Mouse (Mus musculus): ENCODE measurements around the gene Eml1. TPM values are rescaled to one million over a fixed set of nuclear protein-coding genes. Genes with fewer than 3 reads are reported as not detected.

The Eml1 gene
- polyA plus RNA-seq, 1 experiment from 2014 or later, result 56.5 TPM

- Histone ChIP-seq H3K27ac (ENCODE audit: low read depth, low read length) (peak overlapping the region; percentile 67; the same call in 1 of the 2 replicates), H3K4me3 (ENCODE audit: low read length) (no peak overlapping the region), H3K4me1 (ENCODE audit: control insufficient read depth, insufficient read depth, low read length) (peaks cover 10% of the 10 kb centered on the region; the same call in 1 of the 2 replicates), H3K27me3 (ENCODE audit: control insufficient read depth, insufficient read depth, low read length) (no peaks in the 10 kb centered on the region), H3K36me3 (ENCODE audit: control insufficient read depth, insufficient read depth, low read length) (no peaks in the 10 kb centered on the region), H3K9ac (ENCODE audit: low read depth, low read length) (no peak overlapping the region), H3K4me2 (replicated peaks; ENCODE audit: low read depth, low read length) (no peak overlapping the region; the same call in 1 of the 2 replicates), H3K9me3 (ENCODE audit: control insufficient read depth, low read length) (no peaks in the 10 kb centered on the region)
- WGBS, result 5% methylated on average over 10 of the region's 10 CpGs
- peak; percentile 88 for ATAC-seq (ENCODE audit: low FRiP score, low TSS enrichment)
Observed at GRCm38 (mm10) chr12:108443271-108443670, 72.5 kb downstream of the Eml1 start.

GRCm38 (mm10) chr12:108443708-108444107, 73.0 kb downstream of the Eml1 start:
- WGBS, result 42% methylated on average over 5 of the region's 5 CpGs
- Histone ChIP-seq H3K4me1 (ENCODE audit: control insufficient read depth, insufficient read depth, low read length) (peaks cover 10% of the 10 kb centered on the region; the same call in 1 of the 2 replicates), H3K4me2 (replicated peaks; ENCODE audit: low read depth, low read length) (no peak overlapping the region; the same call in 1 of the 2 replicates), H3K4me3 (ENCODE audit: low read length) (no peak overlapping the region), H3K9me3 (ENCODE audit: control insufficient read depth, low read length) (no peaks in the 10 kb centered on the region), H3K27me3 (ENCODE audit: control insufficient read depth, insufficient read depth, low read length) (no peaks in the 10 kb centered on the region), H3K9ac (ENCODE audit: low read depth, low read length) (no peak overlapping the region), H3K36me3 (ENCODE audit: control insufficient read depth, insufficient read depth, low read length) (no peaks in the 10 kb centered on the region), H3K27ac (ENCODE audit: low read depth, low read length) (no peak overlapping the region; the same call in 1 of the 2 replicates)
- ATAC-seq (ENCODE audit: low FRiP score, low TSS enrichment), result no peak

- WGBS, result 72% methylated on average over 11 of the region's 11 CpGs
- peak overlapping the region; percentile 60; the same call in 1 of the 2 replicates for H3K27ac ChIP-seq (ENCODE audit: low read depth, low read length)
- no peak; the same call in 1 of the 2 replicates for ATAC-seq (ENCODE audit: low FRiP score, low TSS enrichment)
Observed at GRCm38 (mm10) chr12:108444166-108445115, 73.7 kb downstream of the Eml1 start.

GRCm38 (mm10) chr12:108446721-108447120, 76.0 kb downstream of the Eml1 start:
- H3K36me3 ChIP-seq (ENCODE audit: control insufficient read depth, insufficient read depth, low read length), result no peaks in the 10 kb centered on the region
- H3K4me2 ChIP-seq (replicated peaks; ENCODE audit: low read depth, low read length), result no peak overlapping the region
- peaks cover 19% of the 10 kb centered on the region for H3K4me1 ChIP-seq (ENCODE audit: control insufficient read depth, insufficient read depth, low read length)
- WGBS, result 95% methylated on average over 2 of the region's 2 CpGs
- no peak overlapping the region for H3K27ac ChIP-seq (ENCODE audit: low read depth, low read length)
- no peak overlapping the region for H3K4me3 ChIP-seq (ENCODE audit: low read length)
- H3K27me3 ChIP-seq (ENCODE audit: control insufficient read depth, insufficient read depth, low read length), result no peaks in the 10 kb centered on the region
- no peaks in the 10 kb centered on the region for H3K9me3 ChIP-seq (ENCODE audit: control insufficient read depth, low read length)
- no peak for ATAC-seq (ENCODE audit: low FRiP score, low TSS enrichment)
- H3K9ac ChIP-seq (ENCODE audit: low read depth, low read length), result no peak overlapping the region

More at GRCm38 (mm10) chr12:108444166-108445115, 73.7 kb downstream of the Eml1 start:
- no peaks in the 10 kb centered on the region for H3K36me3 ChIP-seq (ENCODE audit: control insufficient read depth, insufficient read depth, low read length)
- H3K4me3 ChIP-seq (ENCODE audit: low read length), result no peak overlapping the region
- H3K9ac ChIP-seq (ENCODE audit: low read depth, low read length), result no peak overlapping the region
- H3K4me1 ChIP-seq (ENCODE audit: control insufficient read depth, insufficient read depth, low read length), result peaks cover 10% of the 10 kb centered on the region; the same call in 1 of the 2 replicates
- H3K9me3 ChIP-seq (ENCODE audit: control insufficient read depth, low read length), result no peaks in the 10 kb centered on the region
- no peak overlapping the region for H3K4me2 ChIP-seq (replicated peaks; ENCODE audit: low read depth, low read length)
- no peaks in the 10 kb centered on the region for H3K27me3 ChIP-seq (ENCODE audit: control insufficient read depth, insufficient read depth, low read length)

- H3K27ac ChIP-seq (ENCODE audit: low read depth, low read length), result no peak overlapping the region
- H3K27me3 ChIP-seq (ENCODE audit: control insufficient read depth, insufficient read depth, low read length), result no peaks in the 10 kb centered on the region
- no peaks in the 10 kb centered on the region for H3K36me3 ChIP-seq (ENCODE audit: control insufficient read depth, insufficient read depth, low read length)
- peaks cover 18% of the 10 kb centered on the region for H3K4me1 ChIP-seq (ENCODE audit: control insufficient read depth, insufficient read depth, low read length)
- ATAC-seq (ENCODE audit: low FRiP score, low TSS enrichment), result no peak
- 80% methylated on average over 7 of the region's 7 CpGs for WGBS
- H3K4me2 ChIP-seq (replicated peaks; ENCODE audit: low read depth, low read length), result no peak overlapping the region
- no peak overlapping the region for H3K9ac ChIP-seq (ENCODE audit: low read depth, low read length)
- H3K9me3 ChIP-seq (ENCODE audit: control insufficient read depth, low read length), result no peaks in the 10 kb centered on the region
- H3K4me3 ChIP-seq (ENCODE audit: low read length), result no peak overlapping the region
Observed at GRCm38 (mm10) chr12:108448396-108448795, 77.6 kb downstream of the Eml1 start.

GRCm38 (mm10) chr12:108449935-108450334, 79.2 kb downstream of the Eml1 start:
- WGBS, result 77% methylated on average over 11 of the region's 11 CpGs
- H3K27me3 ChIP-seq (ENCODE audit: control insufficient read depth, insufficient read depth, low read length), result no peaks in the 10 kb centered on the region
- peaks cover 8% of the 10 kb centered on the region for H3K4me1 ChIP-seq (ENCODE audit: control insufficient read depth, insufficient read depth, low read length)
- no peaks in the 10 kb centered on the region for H3K36me3 ChIP-seq (ENCODE audit: control insufficient read depth, insufficient read depth, low read length)
- no peaks in the 10 kb centered on the region for H3K9me3 ChIP-seq (ENCODE audit: control insufficient read depth, low read length)
- H3K4me3 ChIP-seq (ENCODE audit: low read length), result no peak overlapping the region
- H3K9ac ChIP-seq (ENCODE audit: low read depth, low read length), result no peak overlapping the region
- no peak for ATAC-seq (ENCODE audit: low FRiP score, low TSS enrichment)
- no peak overlapping the region for H3K4me2 ChIP-seq (replicated peaks; ENCODE audit: low read depth, low read length)
- no peak overlapping the region for H3K27ac ChIP-seq (ENCODE audit: low read depth, low read length)

- no peaks in the 10 kb centered on the region for H3K9me3 ChIP-seq (ENCODE audit: control insufficient read depth, low read length)
- ATAC-seq (ENCODE audit: low FRiP score, low TSS enrichment), result no peak
- H3K4me1 ChIP-seq (ENCODE audit: control insufficient read depth, insufficient read depth, low read length), result peaks cover 8% of the 10 kb centered on the region
- H3K4me3 ChIP-seq (ENCODE audit: low read length), result no peak overlapping the region
- H3K4me2 ChIP-seq (replicated peaks; ENCODE audit: low read depth, low read length), result no peak overlapping the region
- no peak overlapping the region for H3K27ac ChIP-seq (ENCODE audit: low read depth, low read length)
- 72% methylated on average over 5 of the region's 5 CpGs for WGBS
- H3K27me3 ChIP-seq (ENCODE audit: control insufficient read depth, insufficient read depth, low read length), result no peaks in the 10 kb centered on the region
- no peaks in the 10 kb centered on the region for H3K36me3 ChIP-seq (ENCODE audit: control insufficient read depth, insufficient read depth, low read length)
- H3K9ac ChIP-seq (ENCODE audit: low read depth, low read length), result no peak overlapping the region
Observed at GRCm38 (mm10) chr12:108450546-108450945, 79.8 kb downstream of the Eml1 start.

GRCm38 (mm10) chr12:108452151-108452874, 81.6 kb downstream of the Eml1 start:
- H3K27ac ChIP-seq (ENCODE audit: low read depth, low read length), result no peak overlapping the region
- H3K4me2 ChIP-seq (replicated peaks; ENCODE audit: low read depth, low read length), result no peak overlapping the region
- no peaks in the 10 kb centered on the region for H3K27me3 ChIP-seq (ENCODE audit: control insufficient read depth, insufficient read depth, low read length)
- H3K4me1 ChIP-seq (ENCODE audit: control insufficient read depth, insufficient read depth, low read length), result peaks cover 8% of the 10 kb centered on the region
- H3K36me3 ChIP-seq (ENCODE audit: control insufficient read depth, insufficient read depth, low read length), result no peaks in the 10 kb centered on the region
- peak; percentile 58; the same call in 1 of the 2 replicates for ATAC-seq (ENCODE audit: low FRiP score, low TSS enrichment)
- H3K9me3 ChIP-seq (ENCODE audit: control insufficient read depth, low read length), result no peaks in the 10 kb centered on the region
- WGBS, result 40% methylated on average over 16 of the region's 16 CpGs
- no peak overlapping the region for H3K4me3 ChIP-seq (ENCODE audit: low read length)
- no peak overlapping the region for H3K9ac ChIP-seq (ENCODE audit: low read depth, low read length)
